Mouse (Mus musculus): ENCODE measurements around the gene Trpv4.

Gene Trpv4

GRCm38 (mm10) chr5:114658255-114658654 lies at the start of gene Trpv4:
Gene Trpv4 (minus strand): TSS chr5:114658421.
- no peak for DNase-seq (ENCODE audit: low read depth, low spot score)

- DNase-seq (ENCODE audit: low read depth, low spot score), result peak; percentile 94
Measured at GRCm38 (mm10) chr5:114707265-114708068, 49.2 kb upstream of the Trpv4 start, which contains the start of gene Tchp. Gene Tchp (plus strand): TSS chr5:114707760.

GRCm38 (mm10) chr5:114702403-114703392 lies 44.5 kb upstream of the Trpv4 start:
- no peak for DNase-seq (ENCODE audit: low read depth, low spot score)

- DNase-seq (ENCODE audit: low read depth, low spot score), result no peak
Measured at GRCm38 (mm10) chr5:114699015-114699414, 40.8 kb upstream of the Trpv4 start.

- no peak for DNase-seq (ENCODE audit: low read depth, low spot score)
Measured at GRCm38 (mm10) chr5:114698044-114698746, 40.0 kb upstream of the Trpv4 start.

GRCm38 (mm10) chr5:114696939-114697338 lies 38.7 kb upstream of the Trpv4 start:
- DNase-seq (ENCODE audit: low read depth, low spot score), result no peak

GRCm38 (mm10) chr5:114695775-114696174 lies 37.6 kb upstream of the Trpv4 start:
- DNase-seq (ENCODE audit: low read depth, low spot score), result no peak

GRCm38 (mm10) chr5:114690633-114691567 lies 32.7 kb upstream of the Trpv4 start, which contains the start of gene Gltp:
Gene Gltp (minus strand): TSS chr5:114690984.
- DNase-seq (ENCODE audit: low read depth, low spot score), result peak; percentile 76

GRCm38 (mm10) chr5:114689700-114690366 lies 31.6 kb upstream of the Trpv4 start:
- DNase-seq (ENCODE audit: low read depth, low spot score), result no peak

GRCm38 (mm10) chr5:114688703-114689102 lies 30.5 kb upstream of the Trpv4 start:
- DNase-seq (ENCODE audit: low read depth, low spot score), result no peak

- no peak for DNase-seq (ENCODE audit: low read depth, low spot score)
Measured at GRCm38 (mm10) chr5:114687901-114688300, 29.7 kb upstream of the Trpv4 start.

- no peak for DNase-seq (ENCODE audit: low read depth, low spot score)
Measured at GRCm38 (mm10) chr5:114686726-114687210, 28.5 kb upstream of the Trpv4 start.

- no peak for DNase-seq (ENCODE audit: low read depth, low spot score)
Measured at GRCm38 (mm10) chr5:114685986-114686385, 27.8 kb upstream of the Trpv4 start.

- DNase-seq (ENCODE audit: low read depth, low spot score), result no peak
Measured at GRCm38 (mm10) chr5:114681717-114682116, 23.5 kb upstream of the Trpv4 start.

- DNase-seq (ENCODE audit: low read depth, low spot score), result no peak
Measured at GRCm38 (mm10) chr5:114680676-114681285, 22.6 kb upstream of the Trpv4 start.

- no peak for DNase-seq (ENCODE audit: low read depth, low spot score)
Measured at GRCm38 (mm10) chr5:114679841-114680591, 21.8 kb upstream of the Trpv4 start.

- no peak for DNase-seq (ENCODE audit: low read depth, low spot score)
Measured at GRCm38 (mm10) chr5:114674594-114674993, 16.4 kb upstream of the Trpv4 start.

GRCm38 (mm10) chr5:114673114-114673513 lies 14.9 kb upstream of the Trpv4 start:
- DNase-seq (ENCODE audit: low read depth, low spot score), result no peak
